Mouse (Mus musculus): ENCODE data around the gene Tbc1d30.

DNA sequence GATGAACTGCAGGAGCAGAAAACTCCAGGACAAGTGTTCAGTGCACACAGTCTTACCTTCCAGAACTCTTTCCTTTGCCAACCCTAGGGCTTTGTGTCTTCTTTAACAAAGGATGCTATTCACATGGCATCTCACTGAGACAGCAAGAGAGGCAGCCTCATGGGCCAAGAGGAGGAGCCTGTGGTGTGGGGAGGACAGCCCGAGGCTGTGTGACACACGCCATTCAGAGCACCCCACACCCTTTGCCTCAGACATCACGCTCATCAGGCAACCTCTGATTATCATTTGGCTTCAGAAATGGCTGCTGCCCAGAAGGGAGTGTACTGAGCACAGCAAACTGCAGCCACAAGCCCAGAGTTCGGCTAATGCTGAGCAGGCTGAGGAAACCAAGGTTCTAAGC is 36.9 kb downstream of the Tbc1d30 start:
- TF ChIP-seq CTCF (IDR thresholded peaks at IDR 0.05; ENCODE audit: low read depth) (no peak), EP300 (IDR thresholded peaks at IDR 0.05; ENCODE audit: low read depth) (no peak)
